Mouse (Mus musculus): ENCODE measurements at regions not wholly inside any gene's neighbourhood (a gene's known extent, or its start where the extent isn't known, plus 50 kb on each side); places are given as distances from the start of the nearest gene placed in this dataset.

DNA sequence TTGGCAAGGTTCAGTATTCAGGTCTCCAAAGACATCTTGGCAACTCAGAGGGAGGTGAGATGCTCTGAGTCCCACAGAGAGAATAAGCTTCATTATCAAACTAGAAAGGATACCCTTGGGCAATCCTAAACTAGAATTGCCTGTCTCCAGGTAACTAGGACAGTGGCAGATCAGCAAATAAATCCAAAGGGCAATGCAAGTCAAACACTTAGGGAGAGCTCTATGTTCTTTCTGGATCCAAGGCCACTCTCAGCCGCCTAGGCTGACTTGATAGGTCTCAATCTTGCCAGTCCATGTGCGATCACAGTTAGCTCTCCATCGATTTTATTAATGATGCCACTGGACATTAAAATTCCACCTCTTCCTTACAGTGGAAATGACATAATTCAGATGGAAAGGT lies 432.5 kb downstream of the Epha4 start:
- DNase-seq: no peak

DNA sequence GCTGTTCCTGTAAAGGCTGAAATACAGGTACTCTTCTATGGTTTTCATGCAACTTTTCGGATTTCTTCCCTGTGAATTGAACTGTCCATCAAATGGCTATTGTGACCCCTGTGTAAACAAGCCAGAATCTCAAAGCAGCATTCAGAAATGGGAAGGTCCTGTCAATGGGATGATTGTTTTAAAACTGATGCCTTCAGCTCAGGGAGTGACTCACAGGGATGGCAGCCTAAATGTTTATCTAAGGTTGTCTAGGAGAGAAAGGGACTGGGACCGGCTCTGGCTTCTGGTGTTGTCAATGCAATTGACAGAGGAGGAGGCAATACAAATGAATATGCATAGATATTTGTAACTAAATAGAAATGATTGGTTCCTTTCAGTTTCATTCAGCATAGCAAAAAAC lies 421.3 kb downstream of the Epha4 start:
- no peak for DNase-seq

DNA sequence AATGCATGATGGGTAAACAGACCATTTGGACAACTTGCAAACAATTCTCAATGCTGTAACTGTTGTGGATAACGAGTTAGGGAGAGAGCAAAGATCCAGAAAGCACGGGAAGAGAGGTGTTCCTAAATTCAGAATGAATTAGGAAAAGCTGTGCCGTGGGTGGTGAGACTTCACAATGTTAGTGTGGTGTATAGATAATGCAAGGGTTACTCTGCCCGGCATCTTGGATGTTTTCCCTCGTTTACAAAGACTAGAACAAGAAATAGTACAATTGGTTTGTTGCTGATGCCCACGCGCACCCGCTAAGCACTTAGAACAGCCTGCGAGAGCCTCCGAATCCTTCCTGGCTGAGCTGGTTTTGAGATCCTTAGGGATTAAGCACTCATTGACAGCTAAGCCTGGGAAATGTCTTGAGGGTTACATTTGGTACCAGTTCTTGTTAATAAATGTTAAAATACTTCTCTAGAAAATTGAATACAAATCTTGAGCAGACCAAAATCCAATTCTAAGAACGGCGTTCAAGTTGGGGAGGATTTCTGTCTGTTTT lies 413.1 kb downstream of the Epha4 start:
- DNase-seq: peak in 1 of 2 experiments; percentile 8

DNA sequence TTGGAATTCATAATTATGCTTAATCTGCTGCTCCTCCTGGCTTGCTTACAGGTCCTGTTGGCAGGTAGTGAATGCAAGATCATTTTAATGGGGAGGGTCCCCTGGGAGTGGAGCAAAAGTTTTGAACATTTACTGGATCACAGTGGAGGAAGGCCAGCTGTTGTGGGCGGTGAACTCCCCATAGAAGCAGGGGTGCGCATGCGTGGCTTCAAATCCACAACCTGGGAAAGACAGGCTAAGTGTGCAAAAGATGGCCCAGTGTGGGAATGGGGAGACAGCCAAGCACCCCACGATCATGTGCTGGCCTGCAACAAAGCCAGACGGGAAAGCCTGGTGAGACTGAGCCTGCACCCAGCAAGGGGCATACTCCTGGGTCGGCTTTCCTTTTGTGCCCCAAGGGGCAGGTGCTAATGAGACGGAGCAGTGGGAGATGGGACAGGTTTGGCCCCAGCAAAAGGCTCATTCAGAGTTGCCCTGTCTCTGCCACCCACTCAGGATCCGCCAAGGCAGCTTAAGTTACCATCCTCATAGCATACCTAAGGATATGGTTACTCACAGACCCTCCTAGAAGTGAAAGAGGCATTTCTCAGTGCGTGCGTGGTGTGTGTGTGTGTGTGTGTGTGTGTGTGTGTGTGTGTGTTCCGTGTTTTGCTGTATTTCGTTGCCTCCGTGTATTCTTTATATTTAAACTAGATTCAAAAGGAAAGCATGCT lies 412.3 kb downstream of the Epha4 start:
- DNase-seq: peak; percentile 42 to 68

DNA sequence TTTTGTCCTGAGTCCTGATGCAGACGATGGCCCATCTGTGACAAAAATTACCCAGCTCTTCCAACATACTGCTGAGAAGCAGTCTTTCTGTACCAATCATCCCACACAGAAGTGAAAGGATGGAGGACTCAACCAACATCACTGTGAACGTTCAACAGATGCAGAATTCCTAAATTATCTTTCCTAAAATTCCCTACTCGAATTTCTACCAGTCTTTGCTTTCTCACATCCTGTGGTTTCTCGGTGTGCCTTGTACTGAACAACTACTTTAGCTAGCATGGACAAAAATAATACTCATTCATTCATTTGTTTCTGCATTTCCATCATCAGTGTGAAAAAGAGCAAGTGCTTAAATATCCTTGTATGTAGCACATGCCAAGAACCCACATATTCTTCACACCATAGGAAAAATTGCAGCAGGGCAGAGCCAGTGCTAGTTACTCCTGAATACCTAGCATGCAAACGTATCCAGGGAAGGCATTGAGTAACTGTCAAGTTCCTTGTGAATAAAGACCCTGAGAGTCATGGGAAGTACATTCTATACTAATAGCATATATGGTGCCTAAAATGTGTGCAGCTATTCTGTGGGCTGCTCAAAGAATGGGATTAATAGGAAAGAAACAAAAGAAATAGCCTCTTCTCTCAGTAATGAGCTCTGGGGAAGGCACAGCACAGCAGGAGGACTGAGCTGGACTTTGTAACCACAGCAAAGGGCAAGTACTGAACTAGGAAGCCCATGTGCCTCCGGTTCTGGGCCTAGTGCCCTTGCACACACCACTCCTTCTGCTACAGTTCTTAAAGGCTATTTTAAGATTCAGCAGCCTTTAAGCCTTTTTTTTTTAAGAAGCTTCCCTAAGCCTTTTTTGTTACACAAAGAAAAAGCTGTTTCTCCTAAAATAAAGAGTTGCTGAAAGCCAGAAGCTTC lies 404.8 kb downstream of the Epha4 start:
- DNase-seq: peak in 1 of 2 experiments; percentile 16

DNA sequence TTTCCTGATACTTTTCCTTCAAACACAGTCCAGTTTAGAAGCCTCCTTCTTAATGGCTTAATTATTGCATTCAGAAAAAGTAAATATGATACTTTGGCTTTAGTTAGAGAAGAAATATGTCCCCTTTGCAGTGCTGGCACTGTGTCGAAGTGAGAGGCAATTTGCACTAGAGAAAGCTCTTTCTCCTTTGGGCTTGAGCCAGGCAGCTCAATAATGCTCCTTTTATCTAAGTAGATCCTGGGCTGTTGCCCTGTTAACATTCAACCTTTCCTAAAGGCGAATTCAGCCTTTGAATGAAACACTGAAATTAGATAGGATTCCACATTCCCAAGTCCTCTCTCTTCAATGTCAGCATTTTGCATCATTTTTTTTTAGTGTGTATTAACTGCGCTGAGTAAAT lies 386.5 kb downstream of the Epha4 start:
- peak in 1 of 2 experiments; percentile 8 for DNase-seq

DNA sequence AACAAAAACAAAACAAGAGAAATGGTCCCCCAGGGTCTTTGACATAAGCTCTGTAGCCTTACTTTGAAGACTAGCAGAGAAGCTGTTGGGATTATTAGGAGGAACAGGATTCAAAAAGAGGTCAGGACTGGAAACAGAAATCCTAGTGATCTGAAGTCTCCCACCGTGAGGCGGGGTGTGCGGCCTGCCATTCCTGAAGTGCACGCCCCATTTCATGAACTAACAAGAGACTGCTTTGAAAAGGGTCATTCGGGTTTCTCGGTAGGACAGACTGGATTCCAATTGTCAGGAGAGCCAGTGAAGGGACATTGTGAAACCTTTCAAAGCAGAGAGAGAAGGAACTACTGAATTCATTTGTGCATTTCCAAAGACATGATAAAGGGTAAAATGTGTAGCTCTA lies 377.2 kb downstream of the Epha4 start:
- no peak for DNase-seq

DNA sequence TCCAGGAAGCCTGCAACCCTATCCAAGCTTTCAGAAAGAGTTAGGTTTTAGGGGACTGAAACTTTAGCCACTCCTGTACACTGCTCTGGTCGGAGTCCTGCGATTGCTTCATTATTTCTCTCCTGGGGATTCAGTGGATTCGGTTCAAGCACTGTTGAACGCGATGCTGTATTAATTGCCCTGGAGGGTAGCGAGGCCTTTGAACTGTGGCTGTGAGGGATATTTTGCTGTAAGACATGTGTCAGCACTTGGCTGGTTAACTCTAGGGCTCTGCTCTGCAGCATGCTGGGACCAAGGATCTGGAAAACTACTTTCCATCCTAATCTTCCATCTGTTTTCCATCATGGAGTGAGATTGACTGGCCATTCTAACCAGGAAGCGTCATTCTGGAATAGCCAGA lies 374.0 kb downstream of the Epha4 start:
- DNase-seq: peak; percentile 3 to 13

DNA sequence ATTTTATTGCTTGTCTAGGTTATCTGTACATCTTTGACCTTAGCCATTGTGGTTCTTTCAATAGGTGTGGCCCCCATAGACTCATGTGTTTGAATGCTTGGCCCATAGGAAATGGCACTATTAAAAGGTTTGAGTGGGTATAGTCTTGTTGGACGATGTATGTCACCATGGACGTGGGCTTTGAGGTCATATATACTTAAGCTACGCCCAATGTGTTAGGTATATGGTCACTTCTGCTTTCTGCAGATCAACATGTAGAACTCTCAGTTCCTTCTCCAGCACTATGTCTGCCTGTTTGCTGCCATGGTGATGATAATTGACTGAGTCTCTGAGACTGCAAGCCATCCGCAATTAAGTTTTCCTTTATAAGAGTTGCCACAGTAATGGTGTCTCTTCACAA lies 366.8 kb downstream of the Epha4 start:
- DNase-seq: no peak

DNA sequence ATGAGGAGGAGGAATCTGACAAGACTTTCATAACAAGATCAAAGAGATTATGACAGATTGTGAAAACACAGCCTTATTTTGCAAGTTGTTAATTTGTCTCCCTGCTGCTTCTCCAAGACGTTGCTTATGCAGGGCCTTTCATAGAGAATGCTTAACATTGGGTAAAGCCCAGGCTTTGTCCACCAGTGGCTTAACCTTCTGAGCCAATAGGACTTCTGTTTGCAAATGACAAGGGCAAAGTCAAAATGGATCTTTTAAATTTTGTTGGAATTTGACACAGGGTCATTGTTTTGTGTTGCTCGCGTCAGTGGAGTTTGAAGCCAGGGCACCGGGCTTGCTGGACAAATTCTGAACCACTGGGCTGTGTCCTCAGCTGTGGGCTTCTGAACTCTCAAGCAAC lies 346.6 kb downstream of the Epha4 start:
- DNase-seq: no peak

DNA sequence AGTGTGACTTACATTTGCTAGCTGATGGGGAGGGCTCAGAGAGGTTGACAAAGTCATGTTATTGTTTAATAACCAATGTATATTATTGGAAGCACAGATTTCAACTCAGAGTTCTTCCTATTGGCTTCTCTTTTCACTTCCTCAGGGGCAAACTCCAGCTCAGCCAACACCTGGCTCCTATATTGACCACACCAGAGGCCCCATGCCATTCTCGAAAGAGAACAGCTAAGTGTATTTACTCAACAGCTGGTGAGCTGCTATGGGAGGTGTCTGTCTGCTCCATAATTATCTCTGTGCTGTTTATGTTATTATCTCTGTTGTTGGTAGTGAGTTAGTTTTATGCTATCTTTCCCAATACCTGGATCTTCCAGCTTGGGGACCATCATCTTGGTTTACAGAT lies 342.4 kb downstream of the Epha4 start:
- DNase-seq: no peak

DNA sequence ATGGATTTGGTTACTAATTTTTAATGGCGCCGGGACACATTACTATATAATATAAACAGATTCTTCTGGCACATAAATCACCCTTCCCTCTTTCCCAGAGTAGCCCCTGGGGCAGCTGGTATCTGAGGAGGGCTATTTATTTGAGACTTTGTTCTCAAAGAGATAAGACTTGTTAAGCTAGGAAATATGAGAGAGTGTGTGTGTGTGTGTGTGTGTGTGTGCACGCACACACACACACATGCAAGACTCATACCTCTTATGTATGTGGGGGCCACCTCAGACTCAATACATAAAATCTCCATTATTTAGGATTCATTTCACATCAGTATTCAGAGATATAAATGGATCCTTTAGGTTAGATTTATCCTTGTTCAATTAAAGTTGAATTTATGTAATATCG lies 340.1 kb downstream of the Epha4 start:
- no peak for DNase-seq

DNA sequence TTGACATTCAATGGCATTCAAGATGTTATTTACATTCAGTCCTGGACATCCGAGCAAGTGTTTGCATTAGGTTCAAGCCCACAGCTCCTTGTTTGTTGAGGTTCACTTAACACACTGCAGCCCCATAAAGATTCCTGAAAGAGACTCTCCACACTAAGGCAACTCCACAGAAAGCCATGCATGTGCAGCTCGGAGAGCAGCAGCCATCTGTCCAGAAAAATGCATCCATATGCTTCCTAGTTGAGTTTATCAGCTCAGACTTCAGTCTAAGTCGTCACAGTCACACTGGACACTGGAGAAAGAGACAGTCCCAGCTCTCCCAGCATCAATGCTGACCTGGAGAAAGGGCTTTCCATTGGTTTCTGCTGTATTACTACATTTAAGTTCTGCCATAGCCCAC lies 339.7 kb downstream of the Epha4 start:
- no peak for DNase-seq

DNA sequence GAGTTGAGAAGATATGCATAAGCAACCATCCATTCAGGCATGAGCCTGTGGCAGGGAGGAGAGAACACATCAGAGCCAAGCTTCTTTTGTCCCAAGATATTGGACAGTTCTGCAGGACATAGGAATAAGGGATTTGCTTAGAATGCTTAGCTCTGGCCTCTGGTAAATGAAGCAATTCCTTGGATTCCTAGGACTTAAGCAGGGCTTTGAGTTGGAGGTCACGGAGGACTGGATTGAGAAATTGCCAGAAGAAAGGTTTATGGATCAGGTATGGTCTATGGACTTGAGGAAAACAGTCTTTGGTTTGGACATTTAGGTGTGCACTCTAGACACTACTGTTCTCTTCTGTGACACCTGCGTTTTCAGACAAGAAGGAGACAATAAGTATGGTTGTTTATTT lies 338.4 kb downstream of the Epha4 start:
- no peak for DNase-seq

DNA sequence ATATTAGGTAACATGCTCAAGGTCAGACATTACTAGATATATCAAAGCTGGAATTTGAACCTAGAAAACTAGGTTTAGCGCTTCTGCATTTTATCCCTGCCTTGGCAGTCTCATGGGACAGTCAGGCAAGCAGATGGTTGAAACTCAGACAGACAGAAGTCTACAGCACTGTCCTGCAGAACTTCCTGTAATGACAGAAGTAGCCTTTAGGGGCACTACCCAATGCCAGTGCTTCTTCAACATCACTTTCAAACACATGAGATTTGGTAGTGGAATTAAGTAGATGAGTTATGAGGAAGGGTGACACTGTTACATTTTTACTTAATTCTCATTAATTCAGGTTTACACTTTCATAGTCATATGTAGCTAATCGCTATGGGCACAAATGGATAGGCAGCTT lies 330.9 kb downstream of the Epha4 start:
- DNase-seq: peak; percentile 8 to 13

DNA sequence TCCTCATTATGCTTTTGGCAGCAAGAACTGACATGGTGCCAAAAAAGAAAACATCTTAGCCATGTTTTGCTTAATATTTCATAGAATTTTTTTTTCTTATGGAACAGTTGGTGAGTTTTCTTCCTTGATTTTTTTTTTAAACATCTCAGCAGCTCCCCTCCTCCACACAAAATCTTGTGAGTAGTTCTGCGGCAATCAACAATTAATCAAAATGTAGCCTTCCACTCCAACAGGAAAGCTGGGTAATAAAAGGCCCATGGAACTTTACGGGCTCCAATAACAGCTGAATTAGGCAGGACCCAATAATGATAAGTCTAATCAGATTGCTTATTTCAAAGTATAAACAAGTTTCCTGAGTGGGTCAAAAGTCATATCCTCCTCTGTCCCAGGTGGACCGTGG lies 324.7 kb downstream of the Epha4 start:
- no peak for DNase-seq

DNA sequence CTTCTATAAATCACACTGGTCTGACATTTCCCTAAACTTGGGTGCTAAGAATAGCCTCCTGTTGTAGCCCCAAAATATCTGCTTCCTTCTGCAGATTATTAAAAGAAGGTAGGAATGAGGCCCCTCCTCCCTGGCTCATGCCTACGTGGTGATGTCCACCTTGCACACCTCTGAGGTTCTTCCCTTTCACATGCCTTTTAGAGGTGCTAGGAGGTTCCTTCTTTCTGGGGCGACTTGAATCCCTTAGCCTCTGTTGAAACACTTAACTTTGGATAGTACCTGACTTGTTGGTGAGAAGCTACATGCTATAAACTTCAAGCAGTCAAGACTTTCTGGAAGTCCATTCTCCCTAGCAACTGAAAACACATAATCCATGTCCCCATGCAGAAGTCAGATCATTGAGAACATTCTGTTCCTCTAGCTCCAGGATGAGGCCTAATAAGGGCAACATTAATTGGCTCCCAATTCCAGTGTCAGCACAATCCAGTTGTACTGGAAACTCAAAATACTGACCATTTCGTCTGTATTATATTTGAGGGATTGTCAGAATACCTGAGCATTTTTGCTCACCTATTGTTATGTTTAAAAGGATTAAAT lies 313.5 kb downstream of the Epha4 start:
- no peak for DNase-seq

DNA sequence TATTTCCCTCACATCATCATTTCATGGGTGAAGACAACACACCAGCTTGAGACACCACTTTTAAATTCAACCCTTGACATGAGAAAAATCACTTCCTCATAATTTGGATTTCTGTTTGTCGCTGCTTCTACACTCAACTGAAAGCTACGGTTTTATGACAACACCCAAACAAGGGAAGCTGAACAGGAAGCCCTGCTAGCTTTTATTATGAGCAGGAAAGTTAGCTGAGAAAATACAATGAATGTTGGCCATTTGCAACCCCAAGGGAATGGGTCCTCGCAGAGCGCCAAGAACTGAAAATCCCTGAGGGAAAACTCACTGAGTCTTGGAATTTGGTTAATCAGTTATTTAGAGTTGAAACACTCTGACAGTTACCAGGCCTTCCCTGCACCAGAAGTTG lies 311.9 kb downstream of the Epha4 start:
- DNase-seq: no peak

DNA sequence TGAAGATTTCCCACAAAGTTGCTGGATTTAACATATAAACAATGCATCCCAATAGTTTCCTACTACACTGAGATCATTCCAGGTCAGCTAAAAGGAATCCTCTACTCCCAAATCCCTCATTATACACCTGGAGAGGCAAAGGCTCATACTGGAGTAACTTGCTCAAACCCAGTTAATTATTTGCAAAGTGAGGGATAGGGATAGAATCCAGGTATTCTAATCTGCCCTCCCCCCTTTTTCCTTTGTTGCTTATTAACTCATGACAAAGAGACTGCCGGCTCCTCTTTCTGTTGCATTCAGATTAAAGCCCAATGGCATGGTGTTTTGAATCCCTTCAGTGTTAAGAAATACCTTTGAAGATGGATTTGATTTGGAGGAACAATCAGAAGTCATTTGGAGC lies 308.4 kb downstream of the Epha4 start:
- no peak for DNase-seq

DNA sequence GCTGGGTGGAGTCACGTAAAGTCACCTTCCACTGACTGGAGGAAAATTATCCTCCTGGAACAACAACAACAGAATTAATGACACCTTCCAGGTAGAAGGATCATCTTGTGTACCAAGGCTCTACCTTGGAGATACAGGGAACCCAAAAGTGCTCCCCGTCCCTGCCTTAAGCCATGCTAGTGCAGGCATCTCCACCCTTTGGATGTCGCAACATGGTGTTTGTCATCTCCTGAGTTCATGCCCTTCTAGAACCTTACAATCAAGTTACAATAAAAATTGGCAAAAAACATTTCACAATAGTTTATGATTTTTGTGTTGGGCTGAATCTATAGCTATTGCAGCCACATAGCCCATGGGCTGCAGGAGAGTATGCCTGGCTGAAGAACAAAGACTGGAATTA lies 305.5 kb downstream of the Epha4 start:
- no peak for DNase-seq

DNA sequence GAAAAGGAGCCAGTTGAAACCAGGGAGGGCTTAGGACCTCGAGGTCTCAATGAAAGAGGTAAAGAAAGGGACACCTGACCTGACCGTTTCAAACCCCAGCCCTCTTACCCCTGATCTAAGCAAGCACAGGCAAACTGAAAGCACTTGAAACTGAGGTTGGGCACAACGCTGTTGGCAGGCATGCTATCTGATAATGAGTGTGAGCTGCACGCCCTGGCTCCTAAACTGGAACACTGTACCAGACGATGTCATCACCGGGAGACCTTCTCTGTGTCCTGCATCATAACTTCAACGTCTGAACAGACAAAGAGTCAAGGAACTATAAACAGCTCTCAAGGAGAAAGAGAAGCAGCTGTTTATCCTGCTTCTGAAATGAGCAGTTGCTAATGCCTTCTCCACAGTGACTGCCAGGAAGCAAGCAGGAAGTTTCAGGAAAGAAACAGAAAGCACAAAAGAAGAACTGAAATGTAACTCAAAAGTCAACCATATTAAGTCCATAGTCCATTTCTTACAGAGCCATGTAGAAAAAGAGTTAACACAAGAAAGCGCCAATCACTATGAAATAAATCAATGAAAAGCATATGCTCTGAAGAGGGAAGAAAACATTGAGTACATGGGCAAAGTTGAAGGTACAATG lies 301.3 kb downstream of the Epha4 start:
- no peak for DNase-seq

DNA sequence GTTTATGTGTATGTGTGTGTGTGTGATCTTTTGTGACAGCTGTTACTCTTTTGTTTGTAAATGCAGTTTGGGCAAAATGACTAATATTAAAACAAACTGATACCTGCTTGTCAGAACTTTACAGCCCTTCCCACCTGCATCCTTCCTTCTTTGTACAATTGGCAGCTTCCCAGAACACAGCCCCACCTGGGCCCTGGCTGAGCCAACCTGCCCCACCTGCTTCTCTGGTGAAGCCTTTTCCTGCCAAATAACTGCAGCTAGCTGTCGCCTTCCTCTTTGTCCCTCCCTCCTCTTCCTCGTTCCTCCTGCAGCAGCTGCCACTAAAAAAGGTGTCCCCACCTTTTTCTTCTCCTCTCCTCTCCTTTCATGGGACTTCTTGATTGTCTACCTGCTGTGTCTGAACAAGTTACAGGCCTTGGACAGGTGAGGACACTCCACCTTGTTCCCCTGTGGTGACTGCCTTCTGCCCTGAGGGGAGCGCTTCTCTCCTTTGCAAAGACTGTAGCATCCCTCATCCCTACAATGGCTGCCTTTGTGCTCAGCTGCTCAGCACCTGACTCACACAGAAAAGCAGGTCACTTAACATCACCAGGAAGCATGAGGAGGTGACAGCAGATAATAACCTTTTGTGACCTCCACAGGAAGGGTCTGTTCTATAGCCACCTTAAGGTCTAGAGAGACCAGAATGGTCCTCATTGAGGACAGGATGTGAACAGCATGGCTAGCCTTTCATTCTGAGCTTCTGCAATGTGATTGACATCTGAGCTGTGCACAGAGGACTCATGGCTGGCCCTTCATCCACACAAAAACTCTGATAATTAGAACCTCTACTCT lies 295.2 kb downstream of the Epha4 start:
- DNase-seq: peak; percentile 18 to 21
